Mouse (Mus musculus): ENCODE data around the gene Klhl23. TPM values are rescaled to one million over a fixed set of nuclear protein-coding genes. Genes with fewer than 3 reads are reported as not detected.

Gene Klhl23
- total RNA-seq, 2 experiments from 2014 or later = 54.2 to 54.4 TPM

Other genes with a start within 250 kb of the Klhl23 start
- gene Lrp2, start 235.9 kb upstream of the Klhl23 start, total RNA-seq (2021) = under 1 TPM; 0.02 to 0.12 TPM
- gene Bbs5, start 174.8 kb upstream of the Klhl23 start, total RNA-seq (2021) = 10 to 100 TPM; 24.5 to 28.4 TPM
- gene Klhl41, start 151.8 kb upstream of the Klhl23 start, total RNA-seq (2021) = under 1 TPM; 0.88 to 0.94 TPM
- 10 to 100 TPM; 14.4 to 15.4 TPM for gene Fastkd1, start 108.4 kb upstream of the Klhl23 start, total RNA-seq (2021)
- gene Ppig, start 99.4 kb upstream of the Klhl23 start, total RNA-seq (2021) = 10 to 100 TPM; 66.6 to 69.0 TPM
- 1 to 10 TPM; 2.2 to 2.6 TPM for gene Ccdc173, start 32.4 kb upstream of the Klhl23 start, total RNA-seq (2021)
- gene Phospho2, start 32.3 kb upstream of the Klhl23 start, total RNA-seq (2021) = 10 to 100 TPM; 25.3 to 26.2 TPM
- gene Ssb, start 39.6 kb downstream of the Klhl23 start, total RNA-seq (2021) = 100 to 1,000 TPM; 121 to 128 TPM
- gene Mettl5, start 63.7 kb downstream of the Klhl23 start, total RNA-seq (2021) = 10 to 100 TPM; 14.1 to 16.6 TPM
- gene Ubr3, start 75.3 kb downstream of the Klhl23 start, total RNA-seq (2021) = 100 to 1,000 TPM; 118 to 130 TPM
- under 1 TPM; 0.68 to 0.86 TPM for gene Myo3b, start 217.2 kb downstream of the Klhl23 start, total RNA-seq (2021)